Mouse (Mus musculus): ENCODE data around the gene Abcd3.

DNA sequence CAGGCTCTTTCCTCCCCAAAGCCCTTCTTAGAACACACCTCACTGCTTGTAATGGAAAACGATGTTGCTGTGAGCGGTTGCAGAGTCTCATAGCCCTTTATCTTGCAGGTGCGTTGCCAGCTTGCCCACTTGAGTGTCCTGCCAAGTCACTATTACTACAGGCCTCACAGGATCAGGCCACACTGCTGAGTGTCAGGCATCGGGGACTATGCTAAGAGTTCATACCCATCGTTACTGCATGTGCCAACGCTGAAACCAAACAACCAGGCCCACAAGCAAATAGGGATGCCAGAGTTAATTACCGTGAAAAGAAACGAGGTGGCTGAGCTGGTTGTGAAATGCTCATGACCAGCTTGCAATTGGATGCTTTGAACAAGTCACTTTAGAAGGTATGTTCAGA lies 101.3 kb downstream of the Abcd3 start:
- TF ChIP-seq USF1 (IDR thresholded peaks at IDR 0.05; ENCODE audit: low read depth), result no peak
- no peak for TF ChIP-seq POLR2A (IDR thresholded peaks at IDR 0.05; ENCODE audit: insufficient read length, low read depth)

Data from myocyte (in vitro differentiated cells).